Mouse (Mus musculus) lung, adult 2 months (tissue): Measurements from ENCODE around the gene Dhodh.

Experiments
- CTCF ChIP-seq: fragments of 200-500 bp; IDR thresholded peaks from 2 replicates; pipeline ENCODE4 v1.5.1; 2011; ENCODE audit warnings: mild to moderate bottlenecking, low read length, control low read depth; ENCODE audit not compliant: insufficient read depth
- POLR2A ChIP-seq: fragments of 200-500 bp; IDR thresholded peaks from 2 replicates; pipeline ENCODE4 v1.6.1; 2011; ENCODE audit warnings: low read depth, mild to moderate bottlenecking, control low read depth, low read length, borderline replicate concordance; ENCODE audit errors: extremely low read depth

GRCm38 (mm10) chr8:109628638-109629037 is 20.2 kb upstream of the Dhodh start:
- TF ChIP-seq CTCF (no peak), POLR2A (no peak)
